Mouse (Mus musculus) CD4-positive, CD25-positive, alpha-beta regulatory T cell, adult 9 weeks (primary cell): ENCODE measurements around the gene Gm1110. TPM values are rescaled to one million over a fixed set of nuclear protein-coding genes. Genes with fewer than 3 reads are reported as not detected.

ENCODE experiments used
- polyA plus RNA-seq: library from polyadenylated mRNA; unstranded; fragments of 100-300 nt; shearing (Covaris generic); gene quantifications from one replicate; pipeline ENCODE4 v1.2.1, GENCODE M21; 2017

The Gm1110 gene
- 0.22 TPM for polyA plus RNA-seq

GRCm38 (mm10) chr9:26922909-26923526 lies at the start of gene Gm1110:
TSS of gene Gm1110 (minus strand) at chr9:26923111.

GRCm38 (mm10) chr9:26860751-26861150 lies 62.2 kb downstream of the Gm1110 start, which contains the start of gene Glb1l3:
TSS of gene Glb1l3 (minus strand) at chr9:26860890.

Other genes starting within 250 kb of the Gm1110 start
- not detected for gene B3gat1, start 189.4 kb downstream of the Gm1110 start, polyA plus RNA-seq
- not detected for gene Glb1l2, start 116.6 kb downstream of the Gm1110 start, polyA plus RNA-seq
- not detected for gene Glb1l3, start 62.2 kb downstream of the Gm1110 start, polyA plus RNA-seq
- 39.2 TPM for gene Acad8, start 76.5 kb upstream of the Gm1110 start, polyA plus RNA-seq
- 95.9 TPM for gene Thyn1, start 76.6 kb upstream of the Gm1110 start, polyA plus RNA-seq
- gene Vps26b, start 107.0 kb upstream of the Gm1110 start, polyA plus RNA-seq = 11.4 TPM
- 41.7 TPM for gene Ncapd3, start 107.1 kb upstream of the Gm1110 start, polyA plus RNA-seq
- not detected for gene Jam3, start 232.3 kb upstream of the Gm1110 start, polyA plus RNA-seq